ENCODE assay signal across 8 mouse cellular contexts in genomic region chr3:89419571-89419970, GRCm38 (mm10). TPM values are rescaled to one million over a fixed set of nuclear protein-coding genes. Genes with fewer than 3 reads are reported as not detected.
DNase-seq lines count a peak whose midpoint lies in the region; ATAC-seq and TF ChIP-seq lines count a peak whose summit lies in the region.

No protein-coding gene starts in this region.

- TF ChIP-seq CTCF in testis, adult 2 months (IDR thresholded peaks at IDR 0.05; ENCODE audit: control insufficient read depth, insufficient read depth, insufficient replicate concordance, low read depth, low read length), result no peak
- TF ChIP-seq CTCF in midbrain, postnatal 0 days (IDR thresholded peaks at IDR 0.05), result no peak

- WGBS in forebrain, embryonic 12.5 days, result 7% methylated on average over 9 of the region's 9 CpGs
- WGBS in hindbrain, embryonic 12.5 days, result 3% methylated on average over 9 of the region's 9 CpGs
- under 1% methylated on average over 9 of the region's 9 CpGs for WGBS in limb, embryonic 15.5 days
- WGBS in midbrain, postnatal 0 days, result 4% methylated on average over 9 of the region's 9 CpGs

- DNase-seq in testis, postnatal 14 days (ENCODE audit: low spot score), result no peak
- no peak for DNase-seq in midbrain, postnatal 0 days (ENCODE audit: low spot score)
- no peak for DNase-seq in spleen, postnatal 36 days (ENCODE audit: low spot score in 2 of 2)
- no peak for DNase-seq in frontal cortex, postnatal 25 days (ENCODE audit: low spot score in 2 of 2)

- peak overlapping the region; percentile 71 for H3K9ac ChIP-seq in forebrain, embryonic 12.5 days
- H3K9ac ChIP-seq in hindbrain, embryonic 12.5 days, result peak overlapping the region; percentile 72
- peak overlapping the region; percentile 46 for H3K9ac ChIP-seq in limb, embryonic 15.5 days
- H3K9ac ChIP-seq in midbrain, postnatal 0 days (replicated peaks; ENCODE audit: low read length, poor library complexity, severe bottlenecking), result peak overlapping the region; percentile 60; the same call in 1 of the 2 replicates

- ATAC-seq in forebrain, embryonic 12.5 days (ENCODE audit: low FRiP score), result no peak
- no peak for ATAC-seq in hindbrain, embryonic 12.5 days (ENCODE audit: low FRiP score)
- ATAC-seq in limb, embryonic 15.5 days (ENCODE audit: insufficient number of reproducible peaks, low FRiP score, low TSS enrichment, low read depth), result no peak
- ATAC-seq in midbrain, postnatal 0 days (ENCODE audit: low FRiP score), result no peak

- H3K4me2 ChIP-seq in forebrain, embryonic 12.5 days, result peak overlapping the region; percentile 93
- peak overlapping the region; percentile 85 for H3K4me2 ChIP-seq in hindbrain, embryonic 12.5 days (replicated peaks)
- peak overlapping the region; percentile 70 for H3K4me2 ChIP-seq in limb, embryonic 15.5 days
- H3K4me2 ChIP-seq in midbrain, postnatal 0 days (ENCODE audit: low read depth, low read length, poor library complexity, severe bottlenecking), result peak overlapping the region; percentile 95

- H3K27ac ChIP-seq in testis, adult 2 months (ENCODE audit: control insufficient read depth, insufficient read depth, low read depth, low read length), result peak overlapping the region; percentile 95
- peak overlapping the region; percentile 93 for H3K27ac ChIP-seq in forebrain, embryonic 12.5 days
- H3K27ac ChIP-seq in hindbrain, embryonic 12.5 days, result peak overlapping the region; percentile 91
- peak overlapping the region; percentile 97 for H3K27ac ChIP-seq in limb, embryonic 15.5 days
- peak overlapping the region; percentile 60 for H3K27ac ChIP-seq in midbrain, postnatal 0 days (ENCODE audit: low read depth, low read length)

- H3K4me1 ChIP-seq in testis, adult 2 months (ENCODE audit: control insufficient read depth, insufficient read depth, low read length), result peaks cover 24% of the 10 kb centered on the region
- peaks cover 53% of the 10 kb centered on the region for H3K4me1 ChIP-seq in forebrain, embryonic 12.5 days
- peaks cover 46% of the 10 kb centered on the region for H3K4me1 ChIP-seq in hindbrain, embryonic 12.5 days
- peaks cover 58% of the 10 kb centered on the region for H3K4me1 ChIP-seq in limb, embryonic 15.5 days
- H3K4me1 ChIP-seq in midbrain, postnatal 0 days (ENCODE audit: insufficient read depth, low read length), result no peaks in the 10 kb centered on the region

- peaks cover 1% of the 10 kb centered on the region for H3K36me3 ChIP-seq in testis, adult 2 months (ENCODE audit: control insufficient read depth, insufficient read depth, low read length)
- H3K36me3 ChIP-seq in forebrain, embryonic 12.5 days (replicated peaks), result peaks cover 26% of the 10 kb centered on the region
- H3K36me3 ChIP-seq in hindbrain, embryonic 12.5 days, result peaks cover 19% of the 10 kb centered on the region
- H3K36me3 ChIP-seq in limb, embryonic 15.5 days, result peaks cover 31% of the 10 kb centered on the region
- H3K36me3 ChIP-seq in midbrain, postnatal 0 days (ENCODE audit: insufficient read depth, low read length), result no peaks in the 10 kb centered on the region; the same call in 1 of the 2 replicates

- no peaks in the 10 kb centered on the region for H3K9me3 ChIP-seq in forebrain, embryonic 12.5 days
- H3K9me3 ChIP-seq in hindbrain, embryonic 12.5 days (replicated peaks), result no peaks in the 10 kb centered on the region
- H3K9me3 ChIP-seq in limb, embryonic 15.5 days, result no peaks in the 10 kb centered on the region
- no peaks in the 10 kb centered on the region for H3K9me3 ChIP-seq in midbrain, postnatal 0 days (ENCODE audit: low read length)

- H3K27me3 ChIP-seq in testis, adult 2 months (ENCODE audit: control insufficient read depth, insufficient read depth, low read length), result no peaks in the 10 kb centered on the region
- H3K27me3 ChIP-seq in forebrain, embryonic 12.5 days, result no peaks in the 10 kb centered on the region
- no peaks in the 10 kb centered on the region for H3K27me3 ChIP-seq in hindbrain, embryonic 12.5 days
- no peaks in the 10 kb centered on the region for H3K27me3 ChIP-seq in limb, embryonic 15.5 days
- no peaks in the 10 kb centered on the region for H3K27me3 ChIP-seq in midbrain, postnatal 0 days (ENCODE audit: insufficient read depth, low read length)

- no peak for TF ChIP-seq POLR2A in testis, adult 2 months (IDR thresholded peaks at IDR 0.05; ENCODE audit: control insufficient read depth, low read depth, low read length)

- H3K4me3 ChIP-seq in testis, adult 2 months (ENCODE audit: control insufficient read depth, low read depth, low read length), result peak overlapping the region; percentile 94
- peak overlapping the region; percentile 59 for H3K4me3 ChIP-seq in forebrain, embryonic 12.5 days (replicated peaks)
- peak overlapping the region; percentile 59 for H3K4me3 ChIP-seq in hindbrain, embryonic 12.5 days
- peak overlapping the region; percentile 65 for H3K4me3 ChIP-seq in limb, embryonic 15.5 days
- peak overlapping the region; percentile 53 for H3K4me3 ChIP-seq in midbrain, postnatal 0 days (ENCODE audit: low read depth, low read length)

RNA-seq across cellular contexts. Expression of gene Shc1, which starts 1.3 kb away (rescaled TPM):
- 15.7 and 17.3 TPM in 2 replicates for polyA plus RNA-seq in testis, adult 2 months (2012; rRNA removed)
- polyA plus RNA-seq in forebrain, embryonic 12.5 days (2016; fragmentation: Nextera tagmentation; extraction: Ambion mirVana), result 28.4 and 30.9 TPM in 2 replicates
- 54.8 and 61.2 TPM in 2 replicates for polyA plus RNA-seq in hindbrain, embryonic 12.5 days (2016; fragmentation: Nextera tagmentation; extraction: Ambion mirVana)
- polyA plus RNA-seq in limb, embryonic 15.5 days (2015; fragmentation: Nextera tagmentation; extraction: Ambion mirVana), result 108 and 112 TPM in 2 replicates
- 21.7 and 24.9 TPM in 2 replicates for total RNA-seq in midbrain, postnatal 0 days (2014; rRNA removed)
- polyA plus RNA-seq in midbrain, postnatal 0 days (2015; fragmentation: Nextera tagmentation; extraction: Ambion mirVana), result 11.0 and 12.7 TPM in 2 replicates

RNA-seq across cellular contexts. Expression of gene Cks1b, which starts 1.4 kb away (rescaled TPM):
- polyA plus RNA-seq in testis, adult 2 months (2012; rRNA removed), result 14.7 and 16.5 TPM in 2 replicates
- polyA plus RNA-seq in forebrain, embryonic 12.5 days (2016; fragmentation: Nextera tagmentation; extraction: Ambion mirVana), result 363 and 395 TPM in 2 replicates
- polyA plus RNA-seq in hindbrain, embryonic 12.5 days (2016; fragmentation: Nextera tagmentation; extraction: Ambion mirVana), result 249 and 274 TPM in 2 replicates
- 340 and 365 TPM in 2 replicates for polyA plus RNA-seq in limb, embryonic 15.5 days (2015; fragmentation: Nextera tagmentation; extraction: Ambion mirVana)
- total RNA-seq in midbrain, postnatal 0 days (2014; rRNA removed), result 22.4 and 29.2 TPM in 2 replicates
- polyA plus RNA-seq in midbrain, postnatal 0 days (2015; fragmentation: Nextera tagmentation; extraction: Ambion mirVana), result 68.6 and 69.6 TPM in 2 replicates

RNA-seq across cellular contexts. Expression of gene Flad1, which starts 7.9 kb away (rescaled TPM):
- polyA plus RNA-seq in testis, adult 2 months (2012; rRNA removed), result 67.6 and 71.8 TPM in 2 replicates
- polyA plus RNA-seq in forebrain, embryonic 12.5 days (2016; fragmentation: Nextera tagmentation; extraction: Ambion mirVana), result 32.2 and 33.1 TPM in 2 replicates
- polyA plus RNA-seq in hindbrain, embryonic 12.5 days (2016; fragmentation: Nextera tagmentation; extraction: Ambion mirVana), result 36.1 and 36.9 TPM in 2 replicates
- polyA plus RNA-seq in limb, embryonic 15.5 days (2015; fragmentation: Nextera tagmentation; extraction: Ambion mirVana), result 27.1 and 31.0 TPM in 2 replicates
- 32.0 and 34.1 TPM in 2 replicates for total RNA-seq in midbrain, postnatal 0 days (2014; rRNA removed)
- polyA plus RNA-seq in midbrain, postnatal 0 days (2015; fragmentation: Nextera tagmentation; extraction: Ambion mirVana), result 26.0 and 29.3 TPM in 2 replicates

RNA-seq across cellular contexts. Expression of gene Pygo2, which starts 10.4 kb away (rescaled TPM):
- polyA plus RNA-seq in testis, adult 2 months (2012; rRNA removed), result 18.1 and 19.6 TPM in 2 replicates
- polyA plus RNA-seq in forebrain, embryonic 12.5 days (2016; fragmentation: Nextera tagmentation; extraction: Ambion mirVana), result 47.2 and 48.8 TPM in 2 replicates
- 63.8 and 66.1 TPM in 2 replicates for polyA plus RNA-seq in hindbrain, embryonic 12.5 days (2016; fragmentation: Nextera tagmentation; extraction: Ambion mirVana)
- polyA plus RNA-seq in limb, embryonic 15.5 days (2015; fragmentation: Nextera tagmentation; extraction: Ambion mirVana), result 37.1 and 43.7 TPM in 2 replicates
- total RNA-seq in midbrain, postnatal 0 days (2014; rRNA removed), result 77.8 and 91.3 TPM in 2 replicates
- 38.5 and 40.4 TPM in 2 replicates for polyA plus RNA-seq in midbrain, postnatal 0 days (2015; fragmentation: Nextera tagmentation; extraction: Ambion mirVana)

RNA-seq across cellular contexts. Expression of gene Pbxip1, which starts 16.9 kb away (rescaled TPM):
- 8.2 and 9.9 TPM in 2 replicates for polyA plus RNA-seq in testis, adult 2 months (2012; rRNA removed)
- polyA plus RNA-seq in forebrain, embryonic 12.5 days (2016; fragmentation: Nextera tagmentation; extraction: Ambion mirVana), result 14.4 and 14.7 TPM in 2 replicates
- 25.3 and 26.2 TPM in 2 replicates for polyA plus RNA-seq in hindbrain, embryonic 12.5 days (2016; fragmentation: Nextera tagmentation; extraction: Ambion mirVana)
- polyA plus RNA-seq in limb, embryonic 15.5 days (2015; fragmentation: Nextera tagmentation; extraction: Ambion mirVana), result 33.9 and 51.5 TPM in 2 replicates
- total RNA-seq in midbrain, postnatal 0 days (2014; rRNA removed), result 18.5 and 21.3 TPM in 2 replicates
- 18.8 and 21.8 TPM in 2 replicates for polyA plus RNA-seq in midbrain, postnatal 0 days (2015; fragmentation: Nextera tagmentation; extraction: Ambion mirVana)
